Mouse (Mus musculus) stomach, postnatal 0 days (tissue): ENCODE data around the gene Selenot.

Source experiments
- CTCF ChIP-seq: IDR thresholded peaks from 2 replicates; pipeline ENCODE4 v1.5.1; 2016; ENCODE audit warnings: antibody characterized with exemption, low read depth, mild to moderate bottlenecking, moderate library complexity
- EP300 ChIP-seq: optimal IDR thresholded peaks from 2 replicates; pipeline ENCODE3; 2016; ENCODE audit warnings: antibody characterized with exemption

- TF ChIP-seq EP300 (no peak), CTCF (no peak)
Measured at GRCm38 (mm10) chr3:58582297-58582696, 5.9 kb downstream of the Selenot start.
